ENCODE assay signal across 22 mouse cellular contexts in the genomic region with DNA sequence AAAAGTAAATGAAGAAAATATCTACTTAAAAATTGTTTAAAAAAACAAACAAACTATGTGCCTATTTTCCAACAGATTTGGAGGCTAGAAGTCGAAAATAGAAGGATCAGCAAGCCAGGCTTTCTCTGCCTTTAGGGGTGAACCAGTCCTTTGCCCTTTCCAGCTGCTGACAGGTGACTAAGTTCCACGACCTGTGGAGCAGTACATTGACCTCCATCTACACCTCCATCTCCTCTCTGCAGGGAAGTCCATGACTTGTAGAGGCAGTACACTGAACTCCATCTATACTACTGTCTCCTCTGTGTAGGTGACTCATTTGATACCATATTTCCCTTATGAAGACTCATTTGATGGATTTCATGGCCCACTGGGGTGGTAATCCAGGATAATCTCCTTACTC.
DNase-seq lines count a peak whose midpoint lies in the region; ATAC-seq lines count a peak whose summit lies in the region.
"Had no signal": no experiment of that assay in that cellular context is flagged by ENCODE, and none has a peak within 500 bp of the region (broad histone marks: within the 10 kb centered on the region; RNA-seq: fewer than 3 reads in every experiment).

No protein-coding gene starts in this region.

- H3K4me2 ChIP-seq in liver, embryonic 15.5 days: no peak overlapping the region
- H3K4me2 ChIP-seq in liver, embryonic 12.5 days: no peak overlapping the region
- H3K4me2 ChIP-seq in midbrain, embryonic 11.5 days: no peak overlapping the region
- H3K4me2 ChIP-seq in midbrain, embryonic 14.5 days (ENCODE audit: low read length): no peak overlapping the region
- no peak overlapping the region for H3K4me2 ChIP-seq in forebrain, embryonic 16.5 days (ENCODE audit: low read length)
- H3K4me2 ChIP-seq: embryonic facial prominence, embryonic 13.5 days; embryonic facial prominence, embryonic 15.5 days; forebrain, embryonic 12.5 days had no signal

- no peaks in the 10 kb centered on the region for H3K27me3 ChIP-seq in liver, embryonic 15.5 days
- H3K27me3 ChIP-seq in liver, embryonic 12.5 days (replicated peaks): no peaks in the 10 kb centered on the region
- no peaks in the 10 kb centered on the region for H3K27me3 ChIP-seq in midbrain, embryonic 11.5 days (ENCODE audit: control insufficient read depth, insufficient read depth, low read length)
- no peaks in the 10 kb centered on the region for H3K27me3 ChIP-seq in midbrain, embryonic 14.5 days (ENCODE audit: control insufficient read depth, insufficient read depth, low read length)
- no peaks in the 10 kb centered on the region for H3K27me3 ChIP-seq in forebrain, embryonic 16.5 days (replicated peaks; ENCODE audit: control insufficient read depth, insufficient read depth, low read length)
- H3K27me3 ChIP-seq: embryonic facial prominence, embryonic 13.5 days; embryonic facial prominence, embryonic 15.5 days; forebrain, embryonic 12.5 days had no signal

- peak; percentile 44 for DNase-seq in midbrain, embryonic 11.5 days (ENCODE audit: low spot score, missing footprints)
- no peak for DNase-seq in midbrain, embryonic 14.5 days
- DNase-seq: adrenal gland, adult 2 months; adrenal gland, postnatal 10 days; adrenal gland, postnatal 25 days; cerebellum, adult 11 months; cerebellum, adult 18-20 months; cerebellum, adult 8-10 months; cerebellum, adult 9-11 months; cerebellum, postnatal 14 days; cerebellum, postnatal 36 days; embryo, embryonic 11 days; forebrain, postnatal 0 days had no signal

- H3K4me1 ChIP-seq in liver, embryonic 15.5 days (replicated peaks): 0 out of 2 replicates have a peak, but pooled peaks cover 2% of the 10 kb centered on the region
- H3K4me1 ChIP-seq in liver, embryonic 12.5 days: no peaks in the 10 kb centered on the region
- H3K4me1 ChIP-seq in midbrain, embryonic 11.5 days (ENCODE audit: control insufficient read depth, insufficient read depth, low read length): no peaks in the 10 kb centered on the region
- no peaks in the 10 kb centered on the region for H3K4me1 ChIP-seq in midbrain, embryonic 14.5 days (ENCODE audit: control insufficient read depth, insufficient read depth, low read length)
- no peaks in the 10 kb centered on the region; the same call in 1 of the 2 replicates for H3K4me1 ChIP-seq in forebrain, embryonic 16.5 days (replicated peaks; ENCODE audit: control insufficient read depth, insufficient read depth, low read length)
- H3K4me1 ChIP-seq: embryonic facial prominence, embryonic 13.5 days; embryonic facial prominence, embryonic 15.5 days; forebrain, embryonic 10.5 days; forebrain, embryonic 12.5 days had no signal

- H3K4me3 ChIP-seq in liver, embryonic 15.5 days (replicated peaks): no peak overlapping the region
- no peak overlapping the region for H3K4me3 ChIP-seq in liver, embryonic 12.5 days
- H3K4me3 ChIP-seq in midbrain, embryonic 11.5 days (ENCODE audit: low read depth, low read length): no peak overlapping the region
- H3K4me3 ChIP-seq in midbrain, embryonic 14.5 days (replicated peaks; ENCODE audit: low read depth, low read length): no peak overlapping the region
- no peak overlapping the region for H3K4me3 ChIP-seq in forebrain, embryonic 16.5 days (replicated peaks; ENCODE audit: low read length)
- H3K4me3 ChIP-seq: embryonic facial prominence, embryonic 13.5 days; embryonic facial prominence, embryonic 15.5 days; erythroblast, embryonic 14.5 days; forebrain, embryonic 10.5 days; forebrain, embryonic 12.5 days had no signal

- peak; percentile 49; the same call in 1 of the 2 replicates for ATAC-seq in liver, embryonic 15.5 days (ENCODE audit: insufficient read depth)
- ATAC-seq in liver, embryonic 12.5 days: no peak
- ATAC-seq in midbrain, embryonic 11.5 days (ENCODE audit: low FRiP score): no peak
- no peak for ATAC-seq in midbrain, embryonic 14.5 days (ENCODE audit: low FRiP score, low TSS enrichment)
- no peak for ATAC-seq in forebrain, embryonic 16.5 days
- ATAC-seq: forebrain, embryonic 14.5 days; forebrain, postnatal 0 days had no signal

- no peaks in the 10 kb centered on the region for H3K9me3 ChIP-seq in liver, embryonic 15.5 days (replicated peaks)
- H3K9me3 ChIP-seq in liver, embryonic 12.5 days (replicated peaks): no peaks in the 10 kb centered on the region
- no peaks in the 10 kb centered on the region for H3K9me3 ChIP-seq in midbrain, embryonic 11.5 days (ENCODE audit: control insufficient read depth, low read length)
- H3K9me3 ChIP-seq in midbrain, embryonic 14.5 days (ENCODE audit: control insufficient read depth, low read length): no peaks in the 10 kb centered on the region
- no peaks in the 10 kb centered on the region for H3K9me3 ChIP-seq in forebrain, embryonic 16.5 days (ENCODE audit: control insufficient read depth, low read length)
- H3K9me3 ChIP-seq: embryonic facial prominence, embryonic 13.5 days; embryonic facial prominence, embryonic 15.5 days; forebrain, embryonic 10.5 days; forebrain, embryonic 12.5 days had no signal

- WGBS in liver, embryonic 15.5 days (ENCODE audit: insufficient replicate concordance): 29% methylated on average over 2 of the region's 2 CpGs
- WGBS in liver, embryonic 12.5 days (ENCODE audit: insufficient replicate concordance): 26% methylated on average over 2 of the region's 2 CpGs
- 74% methylated on average over 2 of the region's 2 CpGs for WGBS in midbrain, embryonic 11.5 days
- WGBS in midbrain, embryonic 14.5 days: 69% methylated on average over 2 of the region's 2 CpGs
- 94% methylated on average over 2 of the region's 2 CpGs for WGBS in forebrain, embryonic 16.5 days

- no peak overlapping the region for H3K9ac ChIP-seq in liver, embryonic 15.5 days
- no peak overlapping the region for H3K9ac ChIP-seq in liver, embryonic 12.5 days
- no peak overlapping the region for H3K9ac ChIP-seq in midbrain, embryonic 11.5 days (ENCODE audit: low read length)
- H3K9ac ChIP-seq in midbrain, embryonic 14.5 days (replicated peaks; ENCODE audit: low read length): no peak overlapping the region
- H3K9ac ChIP-seq in forebrain, embryonic 16.5 days (replicated peaks; ENCODE audit: low read depth, low read length): no peak overlapping the region
- H3K9ac ChIP-seq: embryonic facial prominence, embryonic 13.5 days; embryonic facial prominence, embryonic 15.5 days; forebrain, embryonic 12.5 days; forebrain, postnatal 0 days had no signal

- H3K27ac ChIP-seq in liver, embryonic 15.5 days (replicated peaks): no peak overlapping the region
- no peak overlapping the region for H3K27ac ChIP-seq in liver, embryonic 12.5 days
- no peak overlapping the region for H3K27ac ChIP-seq in midbrain, embryonic 11.5 days (ENCODE audit: low read depth, low read length)
- H3K27ac ChIP-seq in midbrain, embryonic 14.5 days (replicated peaks; ENCODE audit: low read depth, low read length): no peak overlapping the region
- H3K27ac ChIP-seq in forebrain, embryonic 16.5 days (ENCODE audit: low read length): no peak overlapping the region
- H3K27ac ChIP-seq: embryonic facial prominence, embryonic 13.5 days; embryonic facial prominence, embryonic 15.5 days; forebrain, embryonic 10.5 days; forebrain, embryonic 12.5 days had no signal

- H3K36me3 ChIP-seq in liver, embryonic 15.5 days (replicated peaks): no peaks in the 10 kb centered on the region
- H3K36me3 ChIP-seq in liver, embryonic 12.5 days: no peaks in the 10 kb centered on the region
- no peaks in the 10 kb centered on the region for H3K36me3 ChIP-seq in midbrain, embryonic 11.5 days (ENCODE audit: control insufficient read depth, insufficient read depth, low read length)
- H3K36me3 ChIP-seq in midbrain, embryonic 14.5 days (ENCODE audit: control insufficient read depth, insufficient read depth, low read length): no peaks in the 10 kb centered on the region
- no peaks in the 10 kb centered on the region for H3K36me3 ChIP-seq in forebrain, embryonic 16.5 days (ENCODE audit: control insufficient read depth, insufficient read depth)
- H3K36me3 ChIP-seq: embryonic facial prominence, embryonic 13.5 days; embryonic facial prominence, embryonic 15.5 days; forebrain, embryonic 10.5 days; forebrain, embryonic 12.5 days had no signal
